Mouse (Mus musculus) kidney, adult 2 months (tissue): ENCODE measurements around the gene Mill2.

Experiments
- CTCF ChIP-seq: fragments of 200-500 bp; conservative IDR thresholded peaks from 2 replicates; pipeline ENCODE4 v1.5.1; 2011; ENCODE audit warnings: low read depth, mild to moderate bottlenecking, control low read depth, low read length, moderate library complexity, mixed read lengths; ENCODE audit not compliant: insufficient read depth, insufficient read length
- POLR2A ChIP-seq: fragments of 200-500 bp; IDR thresholded peaks from one replicate; pipeline ENCODE4 v1.6.1; 2011; ENCODE audit warnings: low read depth, low read length, control low read depth

DNA sequence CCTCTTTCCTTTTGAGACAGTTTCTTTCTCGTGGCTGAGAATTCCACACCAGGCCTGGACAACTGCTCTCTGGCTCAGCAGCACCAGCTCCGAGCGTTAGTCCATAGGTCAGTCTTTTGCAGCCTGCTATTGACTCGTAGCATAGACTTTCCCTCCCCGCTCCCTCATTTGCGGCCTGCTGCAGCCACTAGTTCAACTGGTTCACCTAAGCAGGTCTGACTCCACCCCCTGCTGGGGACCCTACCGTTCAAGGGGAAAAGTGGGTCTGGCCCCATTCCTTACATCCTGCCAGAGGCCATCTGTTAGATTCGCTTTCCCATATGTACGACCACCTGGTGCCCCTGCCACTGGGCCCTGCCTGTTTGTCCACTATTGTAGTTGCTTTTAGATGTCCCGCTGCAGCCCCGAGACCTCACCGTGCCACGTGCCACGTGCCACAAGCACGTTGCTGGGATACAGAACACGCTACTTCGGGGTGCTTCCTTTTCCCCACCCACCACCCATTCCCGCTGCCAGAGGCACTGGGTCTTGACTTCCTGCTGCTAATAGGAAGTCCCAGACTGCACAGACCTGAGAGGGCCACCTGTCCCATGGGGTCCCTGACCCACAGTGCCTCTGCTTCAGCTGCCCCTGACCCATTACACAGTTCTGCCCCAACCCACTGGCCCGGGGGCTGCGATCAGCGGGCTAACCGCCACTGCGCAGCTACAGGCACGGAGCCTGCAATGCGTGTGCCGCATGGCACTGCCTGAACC, 11.8 kb upstream of the Mill2 start:
- TF ChIP-seq POLR2A (no peak), CTCF (no peak)
